Mouse (Mus musculus): ENCODE measurements at regions not wholly inside any gene's neighbourhood (a gene's known extent, or its start where the extent isn't known, plus 50 kb on each side); places are given as distances from the start of the nearest gene placed in this dataset.

GRCm38 (mm10) chr15:68414047-68414446 is 1913.3 kb upstream of the Lrrc6 start:
- TF ChIP-seq CTCF (IDR thresholded peaks at IDR 0.05; ENCODE audit: borderline replicate concordance, control insufficient read depth, extremely low read depth, insufficient read depth, low read length, poor library complexity) = no peak
- no peak for TF ChIP-seq POLR2A (IDR thresholded peaks at IDR 0.05; ENCODE audit: control insufficient read depth, extremely low read depth, insufficient read depth, low read length, poor library complexity)
